Mouse (Mus musculus) embryonic fibroblast, embryonic 13.5 days (primary cell): ENCODE data around the gene Steap3.

Experiments used
- CTCF ChIP-seq: IDR thresholded peaks from 2 replicates; pipeline ENCODE4 v1.5.1; 2011; ENCODE audit warnings: mild to moderate bottlenecking, control low read depth, low read length, moderate library complexity, borderline replicate concordance; ENCODE audit not compliant: insufficient read depth
- POLR2A ChIP-seq: IDR thresholded peaks from 2 replicates; pipeline ENCODE4 v1.6.1; 2011; ENCODE audit warnings: low read depth, mild to moderate bottlenecking, control low read depth, low read length, moderate library complexity

DNA sequence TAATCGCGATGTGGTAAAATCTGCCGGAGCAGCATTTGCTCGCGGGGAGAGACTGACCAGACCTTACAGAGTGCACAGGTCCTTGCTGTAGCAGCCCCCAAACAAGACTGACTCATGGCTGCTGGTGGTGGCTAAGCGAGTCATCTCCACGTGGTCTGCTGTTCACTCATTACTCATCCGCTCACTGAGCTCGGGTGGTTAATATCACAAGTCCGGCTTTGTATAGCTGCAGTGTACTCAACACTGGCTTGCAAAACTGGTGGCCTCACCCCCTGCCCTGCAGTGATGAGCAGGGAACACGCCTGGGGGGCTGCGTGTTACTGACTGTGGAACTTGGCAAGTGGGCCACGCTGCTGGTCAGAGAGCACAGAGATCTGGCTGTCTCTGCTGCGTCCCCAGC is 36.1 kb downstream of the Steap3 start:
- TF ChIP-seq CTCF, result no peak
- TF ChIP-seq POLR2A, result no peak
